22 mouse cellular contexts compared by ENCODE assay signal in genomic region chr2:158169771-158170170, GRCm38 (mm10). TPM values are rescaled to one million over a fixed set of nuclear protein-coding genes. Genes with fewer than 3 reads are reported as not detected.
DNase-seq lines count a peak whose midpoint lies in the region; ATAC-seq and TF ChIP-seq lines count a peak whose summit lies in the region.
"Had no signal": no experiment of that assay in that cellular context is flagged by ENCODE, and none has a peak within 500 bp of the region (broad histone marks: within the 10 kb centered on the region; RNA-seq: fewer than 3 reads in every experiment).

No protein-coding gene starts in this region.

- peak; percentile 90 for DNase-seq in heart, adult 11 months
- no peak for DNase-seq in heart, postnatal 14 days
- DNase-seq in heart, postnatal 36 days: no peak
- DNase-seq in lung, postnatal 0 days (ENCODE audit: low spot score): no peak
- no peak for DNase-seq in lung, postnatal 25 days (ENCODE audit: low spot score)
- DNase-seq: B cell, adult 2 months; cerebellum, adult 18-20 months; cerebellum, adult 9-10 months; cerebellum, postnatal 14 days; forebrain, postnatal 0 days; gastrocnemius, postnatal 36 days; kidney, adult 18-20 months had no signal

- H3K27me3 ChIP-seq in heart, embryonic 15.5 days: no peaks in the 10 kb centered on the region
- H3K27me3 ChIP-seq in lung, postnatal 0 days (replicated peaks; ENCODE audit: insufficient read depth, low read length): no peaks in the 10 kb centered on the region
- H3K27me3 ChIP-seq: Patski had no signal

- TF ChIP-seq CTCF in lung, postnatal 0 days (IDR thresholded peaks at IDR 0.05): no peak

- H3K4me2 ChIP-seq in heart, embryonic 15.5 days: no peak overlapping the region
- H3K4me2 ChIP-seq in lung, postnatal 0 days (replicated peaks; ENCODE audit: low read depth, low read length): no peak overlapping the region
- H3K4me2 ChIP-seq: hindbrain, embryonic 14.5 days had no signal

- no peaks in the 10 kb centered on the region for H3K9me3 ChIP-seq in heart, embryonic 15.5 days (replicated peaks)
- no peaks in the 10 kb centered on the region for H3K9me3 ChIP-seq in lung, postnatal 0 days (ENCODE audit: low read length)
- H3K9me3 ChIP-seq: G1E; hindbrain, embryonic 10.5 days had no signal

- no peak overlapping the region for H3K4me3 ChIP-seq in heart, embryonic 15.5 days
- no peak overlapping the region for H3K4me3 ChIP-seq in lung, postnatal 0 days (ENCODE audit: low read depth, low read length)
- H3K4me3 ChIP-seq: hindbrain, embryonic 10.5 days had no signal

- TF ChIP-seq EP300 in lung, postnatal 0 days (IDR thresholded peaks at IDR 0.05): no peak; the same call in 1 of the 2 replicates

- no peak for ATAC-seq in heart, embryonic 15.5 days (replicated peaks; ENCODE audit: insufficient number of reproducible peaks, insufficient read depth, low FRiP score, low read depth)
- ATAC-seq in lung, postnatal 0 days: peak; percentile 38
- ATAC-seq: forebrain, embryonic 14.5 days; forebrain, postnatal 0 days; hindbrain, postnatal 0 days; inflammation-experienced regulatory T-cells, adult 6 months; intestine, embryonic 16.5 days had no signal

- 72% methylated on average over 7 of the region's 7 CpGs for WGBS in heart, embryonic 15.5 days
- 69% methylated on average over 7 of the region's 7 CpGs for WGBS in lung, postnatal 0 days

- peak overlapping the region; percentile 84 for H3K27ac ChIP-seq in heart, embryonic 15.5 days
- peak overlapping the region; percentile 76 for H3K27ac ChIP-seq in lung, postnatal 0 days (ENCODE audit: low read length)
- H3K27ac ChIP-seq: hindbrain, embryonic 10.5 days; hindbrain, embryonic 14.5 days; hindbrain, postnatal 0 days had no signal

- no peaks in the 10 kb centered on the region for H3K36me3 ChIP-seq in heart, embryonic 15.5 days
- no peaks in the 10 kb centered on the region for H3K36me3 ChIP-seq in lung, postnatal 0 days (ENCODE audit: insufficient read depth, low read length)
- H3K36me3 ChIP-seq: G1E; hindbrain, embryonic 10.5 days had no signal

- no peak overlapping the region for H3K9ac ChIP-seq in heart, embryonic 15.5 days
- no peak overlapping the region for H3K9ac ChIP-seq in lung, postnatal 0 days (replicated peaks; ENCODE audit: low read depth)
- H3K9ac ChIP-seq: forebrain, postnatal 0 days; hindbrain, embryonic 14.5 days had no signal

- peaks cover 42% of the 10 kb centered on the region for H3K4me1 ChIP-seq in heart, embryonic 15.5 days (replicated peaks)
- peaks cover 7% of the 10 kb centered on the region; the same call in 1 of the 2 replicates for H3K4me1 ChIP-seq in lung, postnatal 0 days (ENCODE audit: insufficient read depth, low read depth, low read length)

- intact Hi-C loops in heart, postnatal 14 days (cut with DNase I): no loop called here
- intact Hi-C loops in heart, postnatal 36 days (cut with DNase I): no loop called here

RNA-seq across cellular contexts. Expression of gene Tgm2, which starts 23.5 kb away (rescaled TPM):
- total RNA-seq in heart, postnatal 14 days (2021): 100 to 1,000 TPM; 181 to 209 TPM
- polyA plus RNA-seq in heart, embryonic 15.5 days (2015; fragmentation: Nextera tagmentation; extraction: Ambion mirVana): 208 and 228 TPM in 2 replicates
- 100 to 1,000 TPM; 237 to 310 TPM for total RNA-seq in heart, postnatal 36 days (2021)
- polyA plus RNA-seq in lung, postnatal 0 days (2015; fragmentation: Nextera tagmentation; extraction: Ambion mirVana): 97.0 TPM in 2 replicates

RNA-seq across cellular contexts. Expression of gene D630003M21Rik, which starts 59.3 kb away (rescaled TPM):
- 1 to 10 TPM; 7.0 to 7.4 TPM for total RNA-seq in heart, postnatal 14 days (2021)
- polyA plus RNA-seq in heart, embryonic 15.5 days (2015; fragmentation: Nextera tagmentation; extraction: Ambion mirVana): 2.1 and 2.4 TPM in 2 replicates
- 1 to 10 TPM; 5.6 to 6.2 TPM for total RNA-seq in heart, postnatal 36 days (2021)
- 0.85 and 0.87 TPM in 2 replicates for polyA plus RNA-seq in lung, postnatal 0 days (2015; fragmentation: Nextera tagmentation; extraction: Ambion mirVana)
- total RNA-seq: granulocyte monocyte progenitor cell, adult 5-6 weeks had no signal
- polyA plus RNA-seq: G1E; inflammation-experienced regulatory T-cells, adult 6 months had no signal
